Mouse (Mus musculus) heart, postnatal 4 days (tissue): Measurements from ENCODE around the gene Tlcd1. TPM values are rescaled to one million over a fixed set of nuclear protein-coding genes. Genes with fewer than 3 reads are reported as not detected.
"Not testable (repeated sequence)": the region's sequence is repeated elsewhere in the genome, so short reads cannot be mapped to it uniquely, and the experiment has no call there.

ENCODE experiments used
- DNase-seq: peaks from one replicate; pipeline ENCODE4 v3.0.0; 2021
- total RNA-seq, 2 experiments: library from RNA; stranded (reverse); gene quantifications; 2 replicates each; pipeline ENCODE4 v1.2.3; 2021

Tlcd1 gene
- total RNA-seq, 2 experiments from 2014 or later = 8.4 to 9.8 TPM

- DNase-seq = peak; percentile 99
Observed at GRCm38 (mm10) chr11:78177903-78178858, 1.7 kb downstream of the Tlcd1 start.

GRCm38 (mm10) chr11:78178859-78179437 is 2.4 kb downstream of the Tlcd1 start:
- peak; percentile 72 for DNase-seq

- DNase-seq = no peak
Observed at GRCm38 (mm10) chr11:78179438-78179999, 3.0 kb downstream of the Tlcd1 start.

GRCm38 (mm10) chr11:78180081-78180761 is 3.7 kb downstream of the Tlcd1 start:
- DNase-seq = no peak

- DNase-seq = no peak
Observed at GRCm38 (mm10) chr11:78181830-78182357, 5.4 kb downstream of the Tlcd1 start.

GRCm38 (mm10) chr11:78182450-78182849 is 5.9 kb downstream of the Tlcd1 start:
- no peak for DNase-seq

- peak; percentile 79 for DNase-seq
Observed at GRCm38 (mm10) chr11:78182961-78183844, 6.7 kb downstream of the Tlcd1 start, which contains the start of gene Rpl23a. TSS of gene Rpl23a (minus strand) at chr11:78183584.

GRCm38 (mm10) chr11:78183884-78184514 is 7.5 kb downstream of the Tlcd1 start:
- DNase-seq = no peak

- not testable (repeated sequence) for DNase-seq
Observed at GRCm38 (mm10) chr11:78184702-78185101, 8.2 kb downstream of the Tlcd1 start.

- DNase-seq = peak; percentile 85
Observed at GRCm38 (mm10) chr11:78188331-78189233, 12.1 kb downstream of the Tlcd1 start, which contains the start of gene Rab34. TSS of gene Rab34 (plus strand) at chr11:78188430.

- peak; percentile 80 for DNase-seq
Observed at GRCm38 (mm10) chr11:78189234-78190040, 12.9 kb downstream of the Tlcd1 start.

- DNase-seq = no peak
Observed at GRCm38 (mm10) chr11:78190041-78190440, 13.5 kb downstream of the Tlcd1 start.

- DNase-seq = no peak
Observed at GRCm38 (mm10) chr11:78193113-78193512, 16.6 kb downstream of the Tlcd1 start, which contains the start of gene Proca1. TSS of gene Proca1 (plus strand) at chr11:78193392.

- DNase-seq = peak; percentile 81
Observed at GRCm38 (mm10) chr11:78194411-78195100, 18.0 kb downstream of the Tlcd1 start.

GRCm38 (mm10) chr11:78195101-78195863 is 18.8 kb downstream of the Tlcd1 start:
- DNase-seq = no peak

GRCm38 (mm10) chr11:78202372-78202771 is 25.9 kb downstream of the Tlcd1 start:
- DNase-seq = no peak

GRCm38 (mm10) chr11:78204287-78204686 is 27.8 kb downstream of the Tlcd1 start:
- DNase-seq = no peak
